Mouse (Mus musculus) c-Kit-negative CD71-positive TER-119-positive erythroid progenitor cells, embryonic 14.5 days (primary cell): Measurements from ENCODE around the gene Foxb1.

Experiments used
- DNase-seq: peaks from one replicate; pipeline ENCODE4 v3.0.0-alpha.2; 2013; ENCODE audit warnings: low read depth, low spot score

Gene Foxb1

DNA sequence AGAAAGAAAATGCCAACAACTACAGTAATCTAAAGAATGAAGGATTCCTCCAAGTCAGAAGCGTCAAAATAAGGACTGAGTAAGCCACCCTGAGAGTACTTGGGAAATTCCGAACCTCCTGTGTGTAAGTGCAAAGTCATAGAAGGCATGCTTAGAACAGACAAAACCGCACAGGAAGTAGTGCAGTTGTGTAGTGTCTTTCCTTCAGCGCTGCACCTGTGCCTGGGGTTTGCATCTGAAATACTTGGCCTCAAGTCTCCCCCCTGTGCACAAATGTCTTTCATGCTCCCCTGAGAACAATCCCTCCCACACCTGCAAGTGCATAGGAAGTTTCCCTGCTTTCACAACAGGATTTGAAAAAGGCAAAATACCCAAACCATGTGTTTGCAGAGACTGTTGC lies 3.5 kb downstream of the Foxb1 start:
- no peak for DNase-seq

DNA sequence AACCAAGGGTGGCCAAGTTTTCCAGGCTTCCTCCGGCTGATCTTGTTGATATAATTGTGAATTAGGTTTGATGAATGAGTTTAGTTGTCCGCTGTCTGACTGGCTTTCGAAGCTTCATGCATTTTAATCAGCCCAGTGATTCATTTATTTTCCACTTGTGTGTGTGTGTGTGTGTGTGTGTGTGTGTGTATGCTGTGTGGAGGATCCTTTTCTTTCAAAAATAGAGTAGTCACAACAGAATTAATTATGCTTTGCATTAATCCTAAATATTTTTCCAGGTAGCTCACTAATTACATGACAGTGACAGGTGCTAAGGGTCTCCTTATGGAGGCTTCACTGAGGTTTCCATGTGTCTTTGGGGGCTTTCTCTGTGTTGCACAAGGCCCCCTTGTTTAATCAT lies 4.3 kb downstream of the Foxb1 start:
- DNase-seq: no peak

GRCm38 (mm10) chr9:69756041-69756440 lies 4.7 kb downstream of the Foxb1 start:
- no peak for DNase-seq

GRCm38 (mm10) chr9:69755157-69755556 lies 5.6 kb downstream of the Foxb1 start:
- no peak for DNase-seq

DNA sequence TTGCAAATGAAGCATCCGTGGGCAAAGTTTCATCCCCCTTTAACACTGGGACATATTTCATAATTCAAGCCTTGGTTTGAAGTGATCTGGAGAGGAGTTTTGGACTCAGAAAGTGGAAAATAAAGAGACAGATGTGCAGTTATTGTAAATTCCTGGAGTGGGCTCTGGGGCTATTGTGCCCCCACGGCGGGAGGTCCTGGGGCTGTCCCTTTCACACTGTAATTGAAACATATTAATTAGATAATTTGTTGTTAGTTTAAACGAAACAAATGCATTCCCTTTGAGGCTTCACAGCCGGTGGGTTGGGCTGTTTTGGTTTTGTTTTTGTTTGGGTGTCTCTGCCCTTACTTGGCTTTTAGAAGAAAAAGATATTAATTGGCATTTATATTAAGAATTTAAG lies 6.0 kb downstream of the Foxb1 start:
- no peak for DNase-seq

DNA sequence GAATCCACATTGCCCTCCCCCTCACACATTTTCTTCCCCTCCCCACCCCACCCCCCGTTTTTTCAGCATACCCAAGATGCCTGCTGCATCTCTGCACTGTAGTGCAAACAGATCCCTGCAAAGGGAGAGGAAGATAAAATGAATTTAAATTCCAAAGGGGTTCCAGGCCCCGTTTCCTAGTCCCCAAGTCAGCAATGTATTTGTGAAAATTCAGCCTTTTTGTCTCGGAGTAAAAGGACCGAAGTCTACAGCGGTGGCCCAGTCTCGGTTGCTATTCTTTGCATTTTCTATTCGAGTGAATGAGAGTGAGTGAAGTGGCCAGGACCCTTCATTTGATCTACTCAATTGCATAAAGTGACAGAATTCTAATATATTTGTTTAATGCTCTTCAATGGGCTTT lies 6.4 kb downstream of the Foxb1 start:
- no peak for DNase-seq

DNA sequence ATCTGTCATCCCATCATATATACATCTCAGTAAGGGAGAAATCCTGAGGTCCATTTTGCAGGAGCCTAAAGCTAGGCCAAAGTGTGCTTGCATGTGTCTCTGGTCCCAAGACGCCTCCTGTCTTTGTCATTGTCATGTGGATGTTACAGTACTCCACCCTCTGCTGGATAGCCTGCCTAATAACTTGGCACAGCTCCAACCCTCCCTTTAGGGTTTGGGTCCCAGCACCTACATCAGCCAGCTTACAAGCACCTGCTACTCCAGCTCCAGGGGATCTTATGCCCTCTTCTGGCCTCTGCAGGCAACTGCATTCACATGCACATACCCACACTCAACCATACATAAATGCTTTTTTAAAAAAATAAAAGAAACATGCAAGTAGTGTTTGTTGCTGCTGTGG lies 12.8 kb downstream of the Foxb1 start:
- DNase-seq: no peak

- DNase-seq: no peak
Measured at GRCm38 (mm10) chr9:69728736-69729135, 32.0 kb downstream of the Foxb1 start.

DNA sequence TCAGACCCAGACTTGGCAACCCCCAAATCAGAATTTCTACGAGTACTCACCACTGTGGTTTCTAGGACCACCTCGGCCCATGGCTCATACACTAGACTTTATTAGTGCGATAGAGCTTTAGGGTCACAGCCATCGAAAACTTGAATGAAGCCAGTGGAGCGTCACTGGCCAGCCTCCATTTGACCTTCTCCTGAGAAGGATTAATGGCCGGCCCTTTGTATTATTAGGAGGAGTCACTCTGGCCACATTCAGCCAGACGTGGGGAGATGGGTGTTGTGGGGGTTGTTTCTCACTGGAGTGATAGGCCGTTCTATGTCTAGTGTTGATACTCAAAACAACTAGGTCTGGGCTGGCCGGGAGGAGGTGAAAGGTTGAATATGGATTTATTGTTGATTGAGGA lies 42.3 kb downstream of the Foxb1 start:
- DNase-seq: no peak

DNA sequence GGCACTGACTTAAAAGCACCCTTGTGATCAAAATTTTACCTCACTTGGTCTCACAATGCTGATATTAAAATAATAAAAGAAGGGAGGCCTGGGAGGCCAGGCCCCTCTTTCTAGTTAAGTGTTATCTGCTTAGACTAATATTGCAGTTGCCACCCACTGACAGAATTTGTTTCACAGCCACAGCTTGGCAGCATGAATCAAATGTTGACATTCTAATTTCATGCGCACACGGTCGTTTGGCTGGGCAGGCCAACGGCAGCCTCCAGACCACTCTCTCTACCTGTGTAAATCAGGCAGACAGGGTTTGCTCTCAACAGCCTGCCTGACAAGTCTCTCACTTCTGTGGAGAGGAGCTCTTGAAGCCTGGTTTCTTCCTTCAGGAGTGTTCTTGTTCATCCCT lies 44.4 kb downstream of the Foxb1 start:
- no peak for DNase-seq

- no peak for DNase-seq
Measured at GRCm38 (mm10) chr9:69715445-69715844, 45.3 kb downstream of the Foxb1 start.

DNA sequence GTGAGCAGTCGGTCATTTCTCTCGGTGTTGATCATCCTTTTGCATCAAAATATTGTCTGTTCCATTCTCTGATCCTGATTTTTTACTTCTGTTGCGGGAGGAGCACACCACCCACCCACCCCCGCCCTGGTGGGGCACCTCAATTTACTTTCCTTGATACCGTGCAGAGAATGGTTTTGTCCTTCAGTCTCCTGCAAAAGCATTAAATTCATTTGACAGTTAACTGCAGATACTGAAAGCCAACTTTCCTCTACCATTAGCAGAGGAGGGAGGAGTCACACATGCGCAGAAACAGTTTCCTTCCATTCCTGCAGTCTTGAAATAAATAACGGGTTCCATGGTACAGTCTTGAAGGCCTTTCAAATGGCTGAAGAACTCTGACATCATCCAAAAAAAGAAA lies 46.4 kb downstream of the Foxb1 start:
- DNase-seq: no peak

- DNase-seq: no peak
Measured at GRCm38 (mm10) chr9:69713577-69714327, 47.0 kb downstream of the Foxb1 start.

GRCm38 (mm10) chr9:69712714-69713525 lies 47.8 kb downstream of the Foxb1 start:
- no peak for DNase-seq
